Mouse (Mus musculus): ENCODE data around the gene Slc16a7. TPM values are rescaled to one million over a fixed set of nuclear protein-coding genes. Genes with fewer than 3 reads are reported as not detected.

The Slc16a7 gene
- polyA plus RNA-seq, 1 experiment from 2014 or later, result 7.0 TPM

DNA sequence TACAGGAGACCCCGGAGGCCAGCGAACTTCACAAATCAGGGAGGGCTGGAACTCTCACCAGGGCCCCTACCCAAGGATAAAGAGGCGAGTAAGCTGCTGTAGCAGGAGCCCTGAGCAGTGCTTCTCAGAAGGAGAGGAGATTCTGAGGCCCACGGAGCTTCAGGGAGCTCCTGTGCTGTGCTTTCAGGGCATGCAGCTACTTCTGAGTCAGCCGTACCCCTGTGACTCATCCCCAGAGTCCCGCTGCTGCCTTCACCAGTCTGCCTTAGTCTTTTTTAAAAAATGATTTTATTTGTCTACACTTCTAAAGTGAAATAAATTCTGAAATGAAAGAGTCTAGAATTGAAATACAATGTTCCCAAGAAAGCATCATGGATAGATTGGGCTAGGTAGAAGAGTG lies 91.2 kb downstream of the Slc16a7 start:
- no peaks in the 10 kb centered on the region for H3K36me3 ChIP-seq (ENCODE audit: control insufficient read depth, insufficient read depth, low read length)
- no peaks in the 10 kb centered on the region for H3K9me3 ChIP-seq (ENCODE audit: control insufficient read depth, low read length)
- H3K27me3 ChIP-seq (ENCODE audit: control insufficient read depth, insufficient read depth, low read length), result no peaks in the 10 kb centered on the region
- no peak overlapping the region for H3K27ac ChIP-seq (ENCODE audit: low read depth, low read length)
- H3K4me1 ChIP-seq (replicated peaks; ENCODE audit: control insufficient read depth, insufficient read depth, low read length), result no peaks in the 10 kb centered on the region
- no peak for DNase-seq (ENCODE audit: low spot score)
- no peak for ATAC-seq (ENCODE audit: low FRiP score)
- WGBS, result 80% methylated on average over 6 of the region's 6 CpGs
- no peak overlapping the region for H3K4me3 ChIP-seq (ENCODE audit: low read depth, low read length)
- H3K4me2 ChIP-seq (replicated peaks; ENCODE audit: low read depth, low read length), result no peak overlapping the region
- H3K9ac ChIP-seq (ENCODE audit: low read depth, low read length), result no peak overlapping the region

DNA sequence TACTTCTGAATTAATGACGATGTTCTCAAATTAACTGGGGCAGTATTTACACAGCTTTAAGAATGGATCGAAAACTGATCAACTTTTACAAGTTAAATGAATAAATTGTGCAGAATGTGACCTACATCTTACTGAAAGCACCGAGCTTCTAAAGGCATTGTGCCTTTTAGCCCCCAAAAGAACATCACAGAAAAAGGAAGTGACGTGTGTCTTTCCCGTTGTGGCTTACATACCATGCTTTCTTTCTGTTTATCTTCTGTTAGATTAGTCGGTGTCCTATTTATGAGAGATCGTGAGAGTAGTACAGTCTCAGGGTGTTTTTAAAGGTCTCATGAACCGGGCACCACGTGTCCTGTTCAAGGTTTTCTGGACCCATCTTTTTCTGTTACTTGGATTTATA lies 98.9 kb downstream of the Slc16a7 start:
- Histone ChIP-seq H3K27ac (ENCODE audit: low read depth, low read length) (no peak overlapping the region), H3K27me3 (ENCODE audit: control insufficient read depth, insufficient read depth, low read length) (no peaks in the 10 kb centered on the region), H3K36me3 (ENCODE audit: control insufficient read depth, insufficient read depth, low read length) (no peaks in the 10 kb centered on the region), H3K4me1 (replicated peaks; ENCODE audit: control insufficient read depth, insufficient read depth, low read length) (no peaks in the 10 kb centered on the region), H3K9me3 (ENCODE audit: control insufficient read depth, low read length) (no peaks in the 10 kb centered on the region), H3K4me3 (ENCODE audit: low read depth, low read length) (no peak overlapping the region), H3K9ac (ENCODE audit: low read depth, low read length) (no peak overlapping the region), H3K4me2 (replicated peaks; ENCODE audit: low read depth, low read length) (no peak overlapping the region)
- DNase-seq (ENCODE audit: low spot score) (no peak), ATAC-seq (ENCODE audit: low FRiP score) (no peak)
- 90% methylated on average over 9 of the region's 9 CpGs for WGBS

DNA sequence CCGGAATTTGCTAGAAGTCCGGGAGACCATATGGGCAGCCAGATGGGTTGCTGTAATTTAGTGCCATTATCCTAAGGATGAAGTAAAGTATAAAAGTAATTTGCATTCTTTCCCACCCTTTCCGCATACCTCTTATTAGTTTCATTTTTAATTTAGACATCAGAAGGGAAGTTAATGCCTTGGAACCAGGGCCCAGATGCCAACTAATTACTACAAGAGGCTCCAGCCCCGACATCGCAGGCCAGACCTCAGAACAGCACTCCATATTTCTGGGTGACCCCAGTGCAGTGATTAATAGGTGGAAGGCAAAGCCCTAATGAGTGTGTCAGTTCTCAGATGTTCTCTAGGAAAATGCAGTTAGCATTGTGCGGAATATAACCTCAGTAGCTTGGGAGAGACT lies 100.7 kb downstream of the Slc16a7 start:
- no peaks in the 10 kb centered on the region for H3K36me3 ChIP-seq (ENCODE audit: control insufficient read depth, insufficient read depth, low read length)
- no peak overlapping the region for H3K27ac ChIP-seq (ENCODE audit: low read depth, low read length)
- H3K9ac ChIP-seq (ENCODE audit: low read depth, low read length), result no peak overlapping the region
- no peak overlapping the region for H3K4me3 ChIP-seq (ENCODE audit: low read depth, low read length)
- DNase-seq (ENCODE audit: low spot score) (no peak), ATAC-seq (ENCODE audit: low FRiP score) (peak; percentile 55; the same call in 1 of the 2 replicates)
- 77% methylated on average over 6 of the region's 6 CpGs for WGBS
- no peaks in the 10 kb centered on the region for H3K9me3 ChIP-seq (ENCODE audit: control insufficient read depth, low read length)
- no peaks in the 10 kb centered on the region for H3K27me3 ChIP-seq (ENCODE audit: control insufficient read depth, insufficient read depth, low read length)
- H3K4me1 ChIP-seq (replicated peaks; ENCODE audit: control insufficient read depth, insufficient read depth, low read length), result no peaks in the 10 kb centered on the region
- H3K4me2 ChIP-seq (replicated peaks; ENCODE audit: low read depth, low read length), result no peak overlapping the region

DNA sequence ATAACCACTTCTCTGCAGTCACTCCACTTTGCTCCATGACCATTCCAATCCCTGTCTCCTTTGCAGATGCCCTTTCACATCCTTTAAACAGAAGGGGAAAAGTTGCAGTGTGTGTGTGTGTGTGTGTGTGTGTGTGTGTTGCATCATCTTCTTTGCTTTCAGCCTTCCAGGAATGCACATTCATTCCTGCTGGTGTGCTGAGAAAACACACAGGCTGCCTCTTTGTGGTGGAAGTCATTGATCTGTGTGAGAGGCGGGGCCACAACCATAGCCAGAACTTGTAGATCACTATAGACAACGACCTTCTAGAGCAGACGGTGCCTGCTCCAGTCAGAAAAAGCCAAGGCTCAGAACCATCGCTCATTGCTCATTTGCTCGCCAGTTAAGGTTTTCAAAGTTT lies 103.9 kb downstream of the Slc16a7 start:
- no peak overlapping the region for H3K4me3 ChIP-seq (ENCODE audit: low read depth, low read length)
- H3K36me3 ChIP-seq (ENCODE audit: control insufficient read depth, insufficient read depth, low read length), result no peaks in the 10 kb centered on the region
- no peak overlapping the region for H3K9ac ChIP-seq (ENCODE audit: low read depth, low read length)
- ATAC-seq (ENCODE audit: low FRiP score) (no peak), DNase-seq (ENCODE audit: low spot score) (no peak)
- no peaks in the 10 kb centered on the region for H3K9me3 ChIP-seq (ENCODE audit: control insufficient read depth, low read length)
- no peak overlapping the region for H3K27ac ChIP-seq (ENCODE audit: low read depth, low read length)
- no peaks in the 10 kb centered on the region for H3K4me1 ChIP-seq (replicated peaks; ENCODE audit: control insufficient read depth, insufficient read depth, low read length)
- H3K4me2 ChIP-seq (replicated peaks; ENCODE audit: low read depth, low read length), result no peak overlapping the region
- H3K27me3 ChIP-seq (ENCODE audit: control insufficient read depth, insufficient read depth, low read length), result no peaks in the 10 kb centered on the region
- WGBS, result 77% methylated on average over 5 of the region's 5 CpGs

DNA sequence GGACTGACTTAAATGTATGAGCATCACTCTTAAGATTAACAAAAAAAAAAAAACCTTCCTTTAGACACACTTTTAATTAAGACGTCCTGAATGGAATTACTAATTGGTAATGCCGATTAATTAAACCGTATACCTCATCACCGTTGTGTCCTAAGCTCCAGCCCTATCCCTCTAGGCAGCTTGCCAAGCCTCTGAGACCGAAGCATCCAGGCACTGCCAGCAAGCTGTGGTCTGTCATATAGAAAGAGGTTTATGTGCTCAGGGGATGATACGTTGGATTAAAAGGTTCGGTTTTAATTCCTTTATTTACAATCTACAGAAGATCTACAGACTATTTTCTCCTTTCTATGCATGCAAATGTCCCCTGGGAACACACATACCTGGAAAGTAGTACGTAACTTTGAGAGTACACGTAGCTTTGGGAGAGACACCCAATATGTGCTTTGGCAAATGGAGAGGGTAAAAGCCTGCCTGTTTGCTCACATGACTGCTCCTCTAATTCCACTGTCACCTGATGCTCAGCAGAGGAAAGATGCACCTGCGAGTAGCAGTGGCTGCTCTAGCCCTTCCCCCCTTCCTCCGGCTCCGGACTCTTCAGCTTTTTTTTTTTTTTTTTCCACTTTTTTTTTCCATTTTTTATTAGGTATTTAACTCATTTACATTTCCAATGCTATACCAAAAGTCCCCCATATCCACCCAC lies 114.0 kb downstream of the Slc16a7 start:
- no peaks in the 10 kb centered on the region for H3K36me3 ChIP-seq (ENCODE audit: control insufficient read depth, insufficient read depth, low read length)
- 89% methylated on average over 12 of the region's 12 CpGs for WGBS
- H3K4me3 ChIP-seq (ENCODE audit: low read depth, low read length), result no peak overlapping the region
- ATAC-seq (ENCODE audit: low FRiP score) (no peak), DNase-seq (ENCODE audit: low spot score) (no peak)
- H3K27ac ChIP-seq (ENCODE audit: low read depth, low read length), result no peak overlapping the region
- no peak overlapping the region for H3K9ac ChIP-seq (ENCODE audit: low read depth, low read length)
- no peak overlapping the region for H3K4me2 ChIP-seq (replicated peaks; ENCODE audit: low read depth, low read length)
- H3K27me3 ChIP-seq (ENCODE audit: control insufficient read depth, insufficient read depth, low read length), result no peaks in the 10 kb centered on the region
- H3K9me3 ChIP-seq (ENCODE audit: control insufficient read depth, low read length), result no peaks in the 10 kb centered on the region
- no peaks in the 10 kb centered on the region for H3K4me1 ChIP-seq (replicated peaks; ENCODE audit: control insufficient read depth, insufficient read depth, low read length)

DNA sequence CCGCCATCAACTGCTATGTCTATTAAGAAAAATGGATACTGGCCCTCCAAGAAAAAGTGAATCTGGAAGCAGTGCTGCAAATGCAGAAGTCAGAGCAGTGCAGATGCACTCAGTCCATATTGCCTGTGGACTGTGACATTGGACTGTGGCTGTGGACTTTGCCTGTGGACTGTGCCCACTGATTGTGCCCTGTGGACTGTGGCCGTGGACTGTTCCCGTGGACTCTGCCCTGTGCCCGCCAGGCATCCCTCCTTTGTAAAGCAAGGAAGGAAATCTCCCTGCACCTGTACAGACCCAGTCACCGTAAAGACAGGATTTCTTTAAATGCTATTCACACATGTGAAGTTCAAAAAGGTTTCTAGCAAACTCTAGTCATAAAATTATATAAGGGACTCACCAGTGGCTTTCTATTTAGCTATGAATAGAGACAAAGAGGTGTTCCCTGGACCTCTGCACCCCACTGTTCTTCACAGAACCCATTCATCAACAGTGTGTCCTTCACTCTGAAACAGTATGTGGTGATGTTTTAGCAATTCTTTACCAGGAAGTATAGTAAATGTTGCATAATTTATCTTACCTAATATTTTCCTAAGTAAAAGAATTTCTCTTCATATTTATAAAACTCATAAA lies 114.6 kb downstream of the Slc16a7 start:
- no peak overlapping the region for H3K4me3 ChIP-seq (ENCODE audit: low read depth, low read length)
- no peaks in the 10 kb centered on the region for H3K4me1 ChIP-seq (replicated peaks; ENCODE audit: control insufficient read depth, insufficient read depth, low read length)
- DNase-seq (ENCODE audit: low spot score) (no peak), ATAC-seq (ENCODE audit: low FRiP score) (no peak)
- WGBS, result 89% methylated on average over 5 of the region's 5 CpGs
- no peak overlapping the region for H3K4me2 ChIP-seq (replicated peaks; ENCODE audit: low read depth, low read length)
- no peaks in the 10 kb centered on the region for H3K36me3 ChIP-seq (ENCODE audit: control insufficient read depth, insufficient read depth, low read length)
- H3K27me3 ChIP-seq (ENCODE audit: control insufficient read depth, insufficient read depth, low read length), result no peaks in the 10 kb centered on the region
- no peak overlapping the region for H3K9ac ChIP-seq (ENCODE audit: low read depth, low read length)
- H3K9me3 ChIP-seq (ENCODE audit: control insufficient read depth, low read length), result no peaks in the 10 kb centered on the region
- no peak overlapping the region for H3K27ac ChIP-seq (ENCODE audit: low read depth, low read length)

DNA sequence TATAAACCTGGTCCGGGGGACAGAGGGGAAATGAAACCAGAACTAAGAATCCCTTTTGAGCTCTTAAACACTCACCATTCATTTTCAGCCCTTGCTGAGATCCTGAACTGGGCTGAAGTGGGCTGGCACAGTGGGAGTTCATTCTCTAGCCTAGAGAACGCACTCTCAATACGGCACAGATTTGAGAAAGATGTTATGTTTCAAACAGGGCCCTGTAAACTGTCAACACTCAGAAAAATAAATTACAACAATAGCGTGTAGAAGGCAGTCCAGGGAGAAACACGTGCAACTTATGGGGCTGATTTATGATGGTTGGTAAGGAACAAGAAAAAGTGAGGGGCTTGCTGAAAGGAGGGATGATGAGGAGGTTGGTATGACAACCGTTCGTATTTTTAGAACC lies 115.5 kb downstream of the Slc16a7 start:
- no peaks in the 10 kb centered on the region for H3K4me1 ChIP-seq (replicated peaks; ENCODE audit: control insufficient read depth, insufficient read depth, low read length)
- no peak for DNase-seq (ENCODE audit: low spot score)
- H3K27ac ChIP-seq (ENCODE audit: low read depth, low read length), result no peak overlapping the region
- no peaks in the 10 kb centered on the region for H3K9me3 ChIP-seq (ENCODE audit: control insufficient read depth, low read length)
- H3K4me3 ChIP-seq (ENCODE audit: low read depth, low read length), result no peak overlapping the region
- 69% methylated on average over 7 of the region's 7 CpGs for WGBS
- H3K9ac ChIP-seq (ENCODE audit: low read depth, low read length), result no peak overlapping the region
- no peak for ATAC-seq (ENCODE audit: low FRiP score)
- H3K27me3 ChIP-seq (ENCODE audit: control insufficient read depth, insufficient read depth, low read length), result no peaks in the 10 kb centered on the region
- H3K4me2 ChIP-seq (replicated peaks; ENCODE audit: low read depth, low read length), result no peak overlapping the region
- no peaks in the 10 kb centered on the region for H3K36me3 ChIP-seq (ENCODE audit: control insufficient read depth, insufficient read depth, low read length)

DNA sequence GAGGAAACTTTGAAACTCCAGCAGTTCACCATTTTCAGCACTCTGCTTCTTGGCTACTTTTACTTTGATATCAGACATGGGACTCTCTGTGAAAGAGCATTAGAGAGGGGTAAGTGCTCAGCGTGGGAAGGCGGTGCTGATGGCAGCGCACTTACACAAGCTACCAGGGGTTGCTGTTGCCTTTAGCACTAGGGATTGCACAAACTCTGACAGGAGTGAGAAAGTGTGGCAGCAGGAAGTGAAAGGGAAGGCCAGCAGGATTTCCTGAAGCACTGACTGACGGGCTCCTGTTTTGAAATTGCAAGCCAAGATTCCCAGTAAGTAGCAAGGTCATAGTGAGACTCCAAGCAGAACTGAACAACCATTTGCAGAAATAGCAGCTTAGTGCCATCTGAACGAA lies 117.8 kb downstream of the Slc16a7 start:
- no peaks in the 10 kb centered on the region for H3K4me1 ChIP-seq (replicated peaks; ENCODE audit: control insufficient read depth, insufficient read depth, low read length)
- no peak overlapping the region for H3K4me3 ChIP-seq (ENCODE audit: low read depth, low read length)
- no peaks in the 10 kb centered on the region for H3K36me3 ChIP-seq (ENCODE audit: control insufficient read depth, insufficient read depth, low read length)
- no peaks in the 10 kb centered on the region for H3K9me3 ChIP-seq (ENCODE audit: control insufficient read depth, low read length)
- DNase-seq (ENCODE audit: low spot score) (no peak), ATAC-seq (ENCODE audit: low FRiP score) (no peak)
- H3K4me2 ChIP-seq (replicated peaks; ENCODE audit: low read depth, low read length), result no peak overlapping the region
- WGBS, result 81% methylated on average over 5 of the region's 5 CpGs
- H3K9ac ChIP-seq (ENCODE audit: low read depth, low read length), result no peak overlapping the region
- no peaks in the 10 kb centered on the region for H3K27me3 ChIP-seq (ENCODE audit: control insufficient read depth, insufficient read depth, low read length)
- no peak overlapping the region for H3K27ac ChIP-seq (ENCODE audit: low read depth, low read length)

- H3K36me3 ChIP-seq (ENCODE audit: control insufficient read depth, insufficient read depth, low read length), result no peaks in the 10 kb centered on the region
- H3K27ac ChIP-seq (ENCODE audit: low read depth, low read length), result no peak overlapping the region
- no peak overlapping the region for H3K4me2 ChIP-seq (replicated peaks; ENCODE audit: low read depth, low read length)
- H3K9me3 ChIP-seq (ENCODE audit: control insufficient read depth, low read length), result no peaks in the 10 kb centered on the region
- H3K9ac ChIP-seq (ENCODE audit: low read depth, low read length), result no peak overlapping the region
- no peak for ATAC-seq (ENCODE audit: low FRiP score)
- H3K4me3 ChIP-seq (ENCODE audit: low read depth, low read length), result no peak overlapping the region
- H3K27me3 ChIP-seq (ENCODE audit: control insufficient read depth, insufficient read depth, low read length), result no peaks in the 10 kb centered on the region
- WGBS, result 72% methylated on average over 5 of the region's 5 CpGs
- no peak for DNase-seq (ENCODE audit: low spot score)
- H3K4me1 ChIP-seq (replicated peaks; ENCODE audit: control insufficient read depth, insufficient read depth, low read length), result no peaks in the 10 kb centered on the region
Observed at GRCm38 (mm10) chr10:125270266-125270665, 119.0 kb downstream of the Slc16a7 start.
